Mouse (Mus musculus) C2C12 (cell line): ENCODE data around the gene Ccdc34.

Source experiments
- CTCF ChIP-seq: IDR thresholded peaks from one replicate; pipeline ENCODE4 v1.5.1; 2011; ENCODE audit not compliant: control insufficient read depth, insufficient read depth, insufficient read length
- FOSL1 ChIP-seq: IDR thresholded peaks from one replicate; pipeline ENCODE4 v1.8.0; 2011; ENCODE audit warnings: mild to moderate bottlenecking, low read length; ENCODE audit not compliant: poor library complexity, insufficient read depth, severe bottlenecking
- MAX ChIP-seq: IDR thresholded peaks from one replicate; pipeline ENCODE4 v1.6.1; 2011; ENCODE audit warnings: mild to moderate bottlenecking, control low read depth
- MYOG ChIP-seq: IDR thresholded peaks from one replicate; pipeline ENCODE4 v1.6.1; 2011; ENCODE audit not compliant: control insufficient read depth, insufficient read length; ENCODE audit errors: extremely low read depth
- USF1 ChIP-seq: IDR thresholded peaks from one replicate; pipeline ENCODE4 v1.6.1; 2011; ENCODE audit warnings: low read depth, mild to moderate bottlenecking, control low read depth, moderate library complexity

DNA sequence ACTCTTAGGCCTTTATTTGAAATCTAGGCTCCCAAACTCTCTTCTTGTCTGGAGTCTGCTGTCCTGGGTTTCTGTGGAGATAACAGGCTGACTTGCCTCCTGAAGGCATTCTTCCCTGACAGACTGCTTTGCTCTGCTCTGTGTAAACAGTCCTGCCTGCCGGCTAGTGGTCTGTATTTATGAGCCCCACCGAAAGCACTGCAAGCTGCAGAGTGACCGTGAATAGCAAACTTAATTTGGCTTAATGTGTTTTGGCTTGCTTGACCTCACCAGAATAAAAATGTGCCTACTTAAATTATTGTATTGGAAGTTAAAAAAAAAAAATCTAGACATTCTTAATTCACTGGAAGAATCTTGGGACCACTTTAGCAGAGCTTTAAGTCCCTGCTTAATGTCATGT, 28.4 kb upstream of the Ccdc34 start:
- TF ChIP-seq CTCF, result no peak
- TF ChIP-seq MYOG, result no peak
- TF ChIP-seq MAX, result no peak
- no peak for TF ChIP-seq USF1
- TF ChIP-seq FOSL1, result no peak
